Mouse (Mus musculus) left cerebral cortex, adult 18-20 months (tissue): ENCODE measurements at regions not wholly inside any gene's neighbourhood (a gene's known extent, or its start where the extent isn't known, plus 50 kb on each side); places are given as distances from the start of the nearest gene placed in this dataset.
A peak's percentile ranks its signal among the peaks of the same experiment; 100 is the strongest.

ENCODE experiments used
- DNase-seq, 2 experiments: peaks; one replicate each; pipeline ENCODE4 v3.0.0; 2021 to 2022; ENCODE audit warnings: low spot score in 2 of 2, mixed read lengths in 1 of 2

DNA sequence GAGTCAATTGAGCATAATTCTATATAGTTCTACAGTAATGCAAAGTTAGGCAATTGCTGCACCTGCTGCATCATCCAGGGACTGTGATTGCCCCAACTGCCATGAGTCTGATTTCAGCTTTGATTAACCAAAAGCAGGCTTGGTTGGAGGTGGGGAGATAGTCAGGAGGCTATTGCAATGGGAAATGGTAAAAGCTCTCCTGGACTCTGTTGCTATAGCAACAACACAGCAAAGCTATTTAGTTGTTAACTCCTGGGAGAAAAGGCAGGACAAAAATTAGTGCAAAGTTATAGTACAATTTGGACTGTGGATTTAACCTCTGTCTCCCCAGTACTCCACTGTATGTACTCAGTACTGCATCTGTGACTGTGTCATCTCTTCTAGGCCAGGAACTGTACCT, 51.7 kb upstream of the Rasgrf1 start:
- DNase-seq: no peak

DNA sequence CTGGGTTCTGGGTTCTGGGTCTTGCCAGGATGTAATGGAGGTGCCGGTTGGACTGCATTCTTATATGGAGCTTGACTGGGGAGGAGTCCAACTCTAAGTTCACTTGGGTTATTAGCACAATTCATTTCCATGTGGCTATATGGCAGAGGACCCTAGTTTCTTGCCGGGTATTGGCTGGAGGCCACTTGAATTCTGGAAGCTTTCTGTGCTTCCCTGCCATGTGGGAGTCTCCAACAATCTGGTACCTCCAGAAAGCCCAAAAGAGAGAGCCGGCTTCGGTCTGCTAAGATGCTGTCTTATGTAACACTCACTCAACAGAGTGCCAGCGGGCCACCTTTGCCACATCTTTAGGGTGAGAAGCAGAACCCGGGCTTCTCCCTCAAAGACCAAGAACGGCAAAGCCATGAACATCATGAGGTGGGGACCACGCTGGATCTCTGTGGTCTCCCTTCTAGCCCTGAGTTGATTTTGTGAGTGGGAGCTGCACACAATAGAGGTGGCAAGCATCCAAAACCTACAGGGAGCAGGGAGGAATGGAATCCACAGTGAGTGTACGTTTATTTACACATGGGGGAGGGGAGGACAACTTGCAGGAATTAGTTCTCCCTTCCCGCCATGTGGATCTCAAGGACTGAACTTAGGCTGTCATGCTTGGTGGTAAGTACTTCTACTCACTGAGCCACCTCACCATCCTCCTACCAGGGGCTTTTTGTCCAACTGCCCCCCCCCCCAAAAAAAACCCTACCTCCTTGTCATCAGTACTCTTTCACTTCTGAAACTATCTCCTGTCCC, 59.0 kb upstream of the Rasgrf1 start:
- DNase-seq: peak; percentile 60 to 69

DNA sequence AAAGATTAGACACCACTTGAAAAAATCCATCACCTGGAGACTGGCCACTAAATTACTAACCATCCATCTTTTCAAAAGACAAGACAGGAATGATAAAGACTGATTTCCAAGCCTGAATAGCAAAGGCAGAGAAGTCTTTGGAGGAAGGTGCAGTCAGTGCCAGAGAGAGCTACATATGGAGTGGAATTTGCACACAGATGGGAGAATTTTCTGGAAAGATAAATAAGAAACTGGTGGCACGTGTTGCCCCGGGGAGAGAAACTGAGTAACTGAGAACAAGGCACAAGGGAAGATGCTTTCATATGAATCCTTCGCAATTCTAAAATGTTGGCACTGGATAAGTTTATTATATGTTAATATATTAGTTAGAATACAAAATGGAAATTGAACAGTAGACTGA, 59.8 kb upstream of the Rasgrf1 start:
- no peak for DNase-seq

GRCm38 (mm10) chr9:89848571-89848970, 61.1 kb upstream of the Rasgrf1 start:
- no peak for DNase-seq

DNA sequence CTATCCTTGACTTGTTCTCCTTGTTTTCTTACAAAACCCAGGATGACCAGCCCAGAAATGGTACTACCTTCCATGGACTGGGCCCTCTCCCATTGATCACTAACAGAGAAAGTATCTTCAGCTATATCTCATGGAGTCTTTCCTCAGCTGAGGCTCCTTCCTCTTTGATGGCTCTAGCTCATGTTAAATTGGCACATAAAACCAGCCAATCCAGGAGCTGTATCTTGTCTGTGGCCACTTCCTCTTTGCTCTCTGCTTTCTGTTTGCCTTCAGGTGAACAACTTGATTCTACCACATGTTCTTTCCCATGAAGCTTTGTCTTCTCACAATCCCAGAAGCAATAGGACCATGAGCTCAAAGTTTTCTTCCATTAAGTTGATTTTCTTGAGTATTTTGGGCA, 62.7 kb upstream of the Rasgrf1 start:
- DNase-seq: no peak

DNA sequence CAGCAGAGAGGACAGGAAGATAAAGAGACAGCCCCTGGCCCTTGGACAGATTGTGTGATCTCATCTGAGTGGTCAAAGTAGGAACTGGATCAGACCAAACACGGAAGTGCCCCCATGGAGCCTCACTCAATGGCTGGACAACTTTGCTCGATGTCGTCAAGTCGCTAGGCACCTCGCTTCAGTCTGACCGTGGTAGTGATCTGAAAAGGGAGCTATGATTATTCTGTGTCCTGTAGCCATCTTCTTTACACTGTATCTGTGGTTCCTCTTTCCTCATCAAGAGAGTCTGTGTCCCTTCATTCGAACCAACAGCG, 67.0 kb upstream of the Rasgrf1 start:
- DNase-seq: no peak

DNA sequence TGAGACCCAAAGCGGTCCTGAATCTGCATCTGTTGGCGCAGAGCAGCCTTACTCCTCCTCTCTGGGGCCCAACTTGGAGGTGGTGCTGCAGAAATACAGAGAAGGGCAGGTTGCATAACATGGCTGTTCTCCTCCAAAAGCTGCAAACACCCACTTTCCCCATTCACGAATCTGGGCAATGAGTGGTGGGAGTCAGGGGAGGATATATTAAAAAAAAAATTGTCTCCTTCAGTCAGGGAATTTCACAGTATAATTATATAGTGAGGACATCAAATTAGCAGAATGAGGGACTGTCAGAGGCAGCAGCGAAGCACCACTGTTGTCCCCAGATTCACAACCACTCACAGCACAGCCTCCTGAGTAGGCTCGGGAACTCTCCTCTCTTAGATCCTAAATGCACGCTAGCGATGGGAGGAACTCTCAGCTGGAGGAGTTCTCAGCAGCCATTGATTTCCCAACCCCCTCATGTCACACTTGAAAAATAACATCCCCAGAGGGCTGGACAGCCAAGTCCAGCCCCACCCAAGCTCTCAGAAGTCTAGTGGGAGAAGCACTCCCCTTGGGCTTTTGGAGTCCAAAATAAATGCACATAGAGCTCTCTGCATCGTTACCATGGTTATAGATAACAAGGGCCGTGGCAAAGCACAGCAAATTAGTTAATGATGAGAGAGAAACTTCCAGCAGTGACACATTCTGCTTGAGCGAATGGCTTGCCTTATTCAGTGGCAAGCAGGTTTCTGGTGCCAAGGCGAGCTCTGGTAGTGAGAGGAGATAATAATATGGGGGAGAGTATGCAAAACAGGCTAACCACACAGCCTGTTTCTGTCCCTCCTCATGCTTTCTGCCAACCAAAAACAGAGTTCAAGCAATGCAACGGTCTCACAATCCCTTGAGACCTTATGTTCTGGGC, 67.6 kb upstream of the Rasgrf1 start:
- DNase-seq: peak; percentile 43 to 72

DNA sequence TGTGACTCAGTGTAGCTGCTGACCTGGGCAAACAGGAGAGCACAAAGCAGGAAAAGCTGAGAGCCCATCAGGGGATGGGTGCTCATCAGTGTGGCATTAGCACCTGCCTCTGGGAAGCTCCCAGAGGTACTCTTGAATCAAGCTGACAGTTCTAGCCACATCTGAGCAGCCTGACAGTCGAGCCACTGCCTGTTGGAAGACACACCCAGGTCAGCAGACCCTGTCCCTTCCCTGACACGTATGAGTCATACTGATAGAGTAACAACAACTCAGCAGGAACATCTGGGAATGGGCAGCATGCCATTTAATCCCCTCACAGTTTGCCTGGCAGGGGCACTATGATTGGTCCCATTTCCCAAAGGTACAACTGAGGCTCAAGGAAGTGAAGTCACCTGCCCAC, 68.3 kb upstream of the Rasgrf1 start:
- no peak for DNase-seq

DNA sequence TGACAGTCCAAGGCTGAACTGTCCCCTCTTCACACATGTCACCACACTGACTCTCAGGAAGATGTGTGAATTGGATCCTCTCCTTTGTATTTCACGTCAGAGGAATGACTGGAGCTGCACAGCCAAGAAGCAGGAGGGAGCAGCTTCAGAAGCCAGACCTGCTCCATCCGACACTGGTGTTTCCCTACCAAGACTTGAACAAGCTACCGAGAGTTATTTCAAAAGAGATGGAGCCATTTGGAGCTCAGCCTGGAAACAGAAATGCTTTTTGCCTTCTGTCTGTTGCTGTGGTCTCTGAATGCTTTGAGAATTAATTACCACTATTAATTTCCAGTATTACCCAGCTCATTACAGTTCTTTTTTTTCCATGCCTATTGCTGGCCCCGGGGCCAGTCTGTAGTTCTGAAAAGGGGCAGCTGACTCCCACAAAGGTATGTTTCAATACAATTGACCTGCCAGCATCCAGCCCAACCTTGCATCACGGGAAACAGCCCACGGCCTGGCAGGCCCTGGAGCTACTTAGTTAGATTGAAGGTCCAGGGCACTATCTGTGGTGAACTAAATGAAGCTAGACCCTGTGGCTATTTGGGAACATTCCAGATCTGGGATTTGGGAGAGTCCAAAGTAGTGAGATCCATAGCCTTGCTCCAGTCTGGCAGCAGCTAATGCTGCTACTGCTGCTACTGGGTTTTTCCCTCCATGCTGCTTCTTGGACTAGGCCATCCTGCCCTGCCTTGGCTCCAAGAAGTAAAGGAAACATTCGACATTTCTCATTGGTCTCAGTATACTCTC, 73.1 kb upstream of the Rasgrf1 start:
- DNase-seq: no peak

DNA sequence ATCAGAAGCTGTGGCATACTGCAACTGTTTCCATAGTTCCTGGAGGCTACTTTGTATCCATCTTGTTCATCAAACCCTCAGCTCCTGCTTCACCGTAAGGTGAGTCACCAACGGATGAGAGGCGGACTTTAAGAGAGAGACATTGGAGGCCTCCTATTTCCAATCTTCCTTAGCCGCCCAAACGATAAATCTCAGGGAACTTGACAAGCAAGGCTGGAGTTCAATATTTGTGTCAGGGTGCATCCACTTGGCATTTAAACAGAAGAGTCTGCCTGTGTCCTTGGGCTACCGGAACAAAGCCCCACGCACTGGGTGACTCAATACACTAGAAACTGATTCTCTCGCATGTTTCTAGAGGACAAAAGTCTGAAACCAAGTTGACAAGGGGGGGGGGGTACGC, 76.1 kb upstream of the Rasgrf1 start:
- no peak for DNase-seq

DNA sequence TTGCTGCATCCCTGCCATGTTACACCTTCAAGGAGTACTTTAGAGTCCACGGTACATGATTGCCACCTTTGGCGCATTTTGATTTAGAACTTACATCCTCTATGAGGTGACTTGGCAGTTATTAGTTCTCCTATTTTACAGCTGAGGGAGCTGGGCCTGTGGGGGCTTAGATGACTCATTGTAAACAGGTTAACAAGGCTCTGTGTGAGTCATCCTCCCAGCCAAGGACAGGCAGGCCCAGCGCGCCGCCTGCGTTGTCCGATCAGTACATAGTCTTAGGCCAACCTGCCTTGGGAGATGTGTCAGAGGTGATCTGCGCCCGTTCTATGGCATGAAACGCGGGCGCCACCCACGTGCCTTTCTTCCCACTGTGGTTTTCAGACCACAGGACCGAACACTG, 77.9 kb upstream of the Rasgrf1 start:
- DNase-seq: no peak

DNA sequence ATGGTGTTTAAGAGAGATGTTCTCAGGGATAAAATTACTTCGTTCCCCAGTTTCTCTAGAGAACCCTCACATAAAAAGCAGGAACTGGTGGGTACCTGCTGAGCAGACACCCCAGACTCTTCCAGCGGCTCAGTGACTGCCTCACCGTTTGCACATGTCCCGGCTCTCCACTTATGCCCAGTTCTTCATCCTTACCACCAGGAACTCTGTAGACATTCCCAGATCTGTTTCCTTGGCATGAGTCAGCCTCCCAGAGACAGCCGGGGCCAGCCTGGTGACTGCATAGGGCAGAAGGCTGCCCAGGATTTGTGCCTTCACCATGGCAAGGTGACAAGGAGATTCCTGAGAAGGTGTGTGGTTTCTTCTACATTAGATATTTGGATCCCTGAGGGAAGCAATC, 81.6 kb upstream of the Rasgrf1 start:
- no peak for DNase-seq

GRCm38 (mm10) chr9:89827564-89827963, 82.1 kb upstream of the Rasgrf1 start:
- DNase-seq: no peak

DNA sequence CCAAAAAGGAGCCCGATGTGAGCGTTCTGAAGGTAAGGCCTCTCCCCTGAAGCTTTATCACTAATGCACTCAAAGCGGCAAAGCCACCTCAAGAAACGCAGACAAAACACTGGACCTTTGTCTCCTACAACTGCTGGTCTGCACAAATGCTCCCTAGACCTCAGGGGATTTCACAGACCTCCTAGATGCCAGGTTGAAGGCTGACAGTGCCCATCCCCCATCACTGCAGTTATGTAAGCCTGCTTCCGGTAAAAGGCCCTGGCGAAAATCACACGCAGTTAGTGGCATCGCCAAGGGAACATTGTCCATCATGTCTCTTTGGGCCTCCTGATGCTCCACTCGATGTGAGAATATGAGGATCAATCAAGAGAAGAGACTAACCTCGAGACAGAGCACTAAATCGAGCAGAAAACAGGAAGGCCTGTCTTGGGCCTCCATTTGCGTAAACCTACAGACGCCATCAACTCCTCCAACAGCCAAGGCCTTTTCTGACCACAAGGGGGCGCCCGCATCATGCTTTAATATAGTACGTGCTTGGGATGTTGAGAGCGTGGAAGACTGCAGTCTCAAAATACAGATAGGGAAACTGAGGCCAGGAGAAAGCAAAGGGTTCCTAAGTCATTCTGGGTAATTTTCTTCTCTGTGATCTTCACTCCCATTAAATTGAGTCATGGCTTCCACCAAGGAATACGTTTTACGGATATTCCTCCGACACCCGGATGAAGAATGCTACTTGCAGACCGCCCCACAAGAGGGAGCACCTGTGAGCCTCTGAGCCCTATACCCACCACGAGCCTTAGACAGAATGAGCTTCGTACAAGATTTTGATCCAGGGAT, 82.8 kb upstream of the Rasgrf1 start:
- DNase-seq: peak; percentile 89 to 92

GRCm38 (mm10) chr9:89821853-89822243, 83.6 kb upstream of the Ankrd34c start:
- no peak for DNase-seq

- DNase-seq: no peak
Observed at GRCm38 (mm10) chr9:89821109-89821852, 83.0 kb upstream of the Ankrd34c start.

DNA sequence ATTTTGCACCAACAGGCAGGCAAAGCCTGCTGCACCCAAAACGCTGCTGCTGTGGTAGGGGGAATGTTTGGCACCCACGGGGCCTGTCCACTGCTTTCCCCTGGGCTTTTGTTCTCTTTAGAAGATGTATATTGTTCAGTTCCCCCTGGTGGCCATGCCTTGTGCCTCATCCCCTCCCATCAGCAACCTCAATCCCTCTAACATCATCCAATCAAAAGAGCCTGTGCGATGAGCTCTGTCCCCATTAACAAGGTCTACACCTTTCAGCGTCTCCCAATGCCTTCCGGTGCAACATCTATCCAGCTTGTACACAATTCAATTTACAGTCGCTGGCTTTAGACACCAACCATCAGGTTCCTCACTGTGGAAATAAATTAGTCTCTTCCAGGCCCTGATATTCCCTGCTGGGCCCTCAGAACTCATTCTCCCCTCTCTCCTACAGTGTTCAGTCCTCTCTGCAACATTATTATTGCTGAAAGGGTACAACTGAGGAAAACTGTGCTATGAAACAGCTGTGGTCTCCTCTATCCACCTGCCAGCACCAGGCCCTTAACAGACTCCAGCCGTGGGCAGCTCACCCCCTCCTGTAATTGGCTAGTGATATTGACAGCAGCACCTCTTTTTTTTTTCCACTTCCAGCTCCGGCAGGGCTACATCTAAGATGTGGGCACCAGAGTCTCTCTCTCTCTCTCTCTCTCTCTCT, 75.5 kb upstream of the Ankrd34c start:
- DNase-seq: no peak

GRCm38 (mm10) chr9:89807381-89807780, 69.1 kb upstream of the Ankrd34c start:
- DNase-seq: no peak

GRCm38 (mm10) chr9:89802658-89803057, 64.4 kb upstream of the Ankrd34c start:
- no peak for DNase-seq

DNA sequence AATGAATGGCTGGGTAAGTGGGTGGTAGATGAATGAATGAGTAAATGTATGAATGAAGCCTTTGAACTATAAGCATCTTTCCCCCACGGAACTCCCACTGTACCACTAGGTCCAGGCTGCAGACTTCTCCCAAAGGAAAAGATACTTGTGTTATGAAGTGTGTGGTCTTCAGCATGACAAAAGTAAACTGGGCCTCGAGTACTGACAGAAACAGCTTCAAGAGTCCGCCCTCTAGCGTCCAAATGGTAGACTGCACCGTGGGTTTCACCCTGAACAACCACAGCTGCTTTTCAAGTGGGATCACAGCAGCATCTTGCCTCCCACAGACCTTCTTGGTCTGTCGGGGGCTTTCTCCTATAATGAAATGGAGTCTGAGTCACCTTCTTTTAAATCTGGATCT, 54.7 kb upstream of the Ankrd34c start:
- DNase-seq: peak; percentile 78 to 81
